Mouse (Mus musculus): ENCODE measurements around the gene Wdr83os. TPM values are rescaled to one million over a fixed set of nuclear protein-coding genes. Genes with fewer than 3 reads are reported as not detected.
A peak's percentile ranks its signal among the peaks of the same experiment; 100 is the strongest.
"Not testable (repeated sequence)": the region's sequence is repeated elsewhere in the genome, so short reads cannot be mapped to it uniquely, and the experiment has no call there.

Gene Wdr83os
- polyA plus RNA-seq, 1 experiment from 2014 or later: 103 TPM

DNA sequence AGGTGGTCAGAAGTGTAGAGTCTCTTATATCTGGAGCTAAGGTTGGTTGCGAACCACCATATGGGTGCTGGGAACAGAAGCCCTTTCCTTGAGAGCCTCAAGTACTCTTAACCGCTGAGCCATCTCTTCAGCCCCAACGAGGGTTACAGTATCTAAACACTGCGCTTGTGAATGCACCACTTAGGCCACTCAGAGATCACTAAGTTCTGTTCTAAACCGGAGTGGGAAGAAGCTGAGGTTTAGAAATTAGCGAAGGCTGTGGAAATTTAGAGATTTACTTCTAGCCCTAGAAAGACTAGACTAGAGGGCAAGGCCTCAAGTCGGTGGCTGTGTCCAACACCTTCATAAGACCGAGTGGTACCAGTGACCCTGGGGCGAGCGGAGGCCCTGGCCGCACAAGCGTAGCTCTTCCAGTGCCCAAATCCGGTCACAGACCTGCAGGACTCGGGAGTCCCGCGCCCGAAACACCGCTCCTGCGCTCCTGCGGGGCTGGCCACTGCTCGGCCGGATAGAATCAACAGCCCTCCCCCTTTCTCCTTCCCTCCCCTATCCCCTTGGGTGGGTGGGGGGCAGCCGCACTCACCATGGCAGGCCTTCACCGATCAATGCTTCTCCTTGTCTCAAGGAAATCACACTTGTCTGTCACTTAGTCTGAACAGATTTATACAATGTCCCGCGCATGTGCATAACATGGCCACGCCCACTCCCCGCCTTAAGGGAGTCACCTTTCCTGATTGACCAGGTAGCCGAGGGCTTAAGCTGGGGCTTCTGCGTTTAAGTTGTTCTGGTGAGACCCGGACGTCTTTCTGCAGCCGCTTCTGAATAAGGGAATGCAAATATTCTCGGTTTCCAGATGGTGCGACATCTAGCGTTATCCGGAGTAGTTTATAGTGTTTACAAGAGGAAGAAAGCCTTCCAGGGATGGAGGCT is 38.8 kb downstream of the Wdr83os start:
- peak overlapping the region; percentile 60 for H3K4me2 ChIP-seq
- H3K4me3 ChIP-seq (ENCODE audit: low read depth, low read length): peak overlapping the region; percentile 54
- WGBS: 10% methylated on average over 37 of the region's 37 CpGs
- peak; percentile 53; the same call in 1 of the 2 replicates for ATAC-seq (replicated peaks; ENCODE audit: low FRiP score)
- no peaks in the 10 kb centered on the region for H3K4me1 ChIP-seq (replicated peaks; ENCODE audit: control insufficient read depth, insufficient read depth, low read length)
- H3K27me3 ChIP-seq (replicated peaks; ENCODE audit: control insufficient read depth, insufficient read depth, low read length): no peaks in the 10 kb centered on the region
- DNase-seq (ENCODE audit: low spot score): peak; percentile 71
- peak overlapping the region; percentile 48; the same call in 1 of the 2 replicates for H3K9ac ChIP-seq (ENCODE audit: low read depth, low read length)
- H3K9me3 ChIP-seq (ENCODE audit: control insufficient read depth, low read length): no peaks in the 10 kb centered on the region
- H3K36me3 ChIP-seq (ENCODE audit: control insufficient read depth, insufficient read depth, low read length): no peaks in the 10 kb centered on the region
- no peak overlapping the region for H3K27ac ChIP-seq (ENCODE audit: low read depth, low read length)

DNA sequence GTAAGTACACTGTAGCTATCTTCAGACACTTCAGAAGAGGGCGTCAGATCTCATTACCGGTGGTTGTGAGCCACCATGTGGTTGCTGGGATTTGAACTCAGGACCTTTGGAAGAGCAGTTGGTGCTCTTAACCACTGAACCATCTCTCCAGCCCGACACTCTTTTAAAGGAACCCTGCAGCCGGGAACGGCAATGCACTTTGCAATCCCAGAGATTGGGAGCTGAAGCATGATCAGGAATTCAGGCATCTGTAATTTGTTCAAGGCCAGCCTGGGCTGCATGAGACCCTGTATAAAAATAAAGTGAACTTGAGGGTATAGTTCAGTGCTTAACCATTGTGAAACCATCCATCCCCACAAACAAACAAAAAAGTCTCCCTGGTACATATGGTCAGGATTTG is 39.7 kb downstream of the Wdr83os start:
- H3K27me3 ChIP-seq (replicated peaks; ENCODE audit: control insufficient read depth, insufficient read depth, low read length); ATAC-seq (replicated peaks; ENCODE audit: low FRiP score); DNase-seq (ENCODE audit: low spot score); H3K4me3 ChIP-seq (ENCODE audit: low read depth, low read length); H3K27ac ChIP-seq (ENCODE audit: low read depth, low read length); H3K4me2 ChIP-seq; H3K9me3 ChIP-seq (ENCODE audit: control insufficient read depth, low read length); H3K36me3 ChIP-seq (ENCODE audit: control insufficient read depth, insufficient read depth, low read length); H3K4me1 ChIP-seq (replicated peaks; ENCODE audit: control insufficient read depth, insufficient read depth, low read length); H3K9ac ChIP-seq (ENCODE audit: low read depth, low read length): not testable (repeated sequence)
- WGBS: 72% methylated on average over 5 of the region's 5 CpGs

DNA sequence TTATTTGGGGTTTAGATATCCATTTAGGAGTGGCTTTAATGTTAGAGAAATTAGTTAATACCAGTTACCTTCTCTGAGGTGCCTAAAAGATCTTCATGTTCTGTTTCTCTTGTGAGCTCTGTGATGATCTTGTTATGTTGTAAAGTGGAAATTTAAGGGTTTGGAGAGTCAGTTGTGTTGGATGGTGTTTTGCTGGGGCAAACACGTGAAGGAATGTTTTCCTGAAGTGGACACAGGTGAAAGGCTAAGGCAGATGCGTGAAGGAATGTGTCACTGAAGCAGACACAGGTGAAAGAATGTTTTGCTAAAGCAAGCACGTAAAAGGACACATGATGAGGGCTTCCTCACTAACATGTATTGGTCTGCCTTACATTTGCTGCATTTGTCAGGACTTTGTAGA is 42.5 kb downstream of the Wdr83os start, which contains the start of gene Zfp791:
TSS of gene Zfp791 (minus strand) at position 101 of the 400 bp plus-strand sequence.
- Histone ChIP-seq H3K27ac (ENCODE audit: low read depth, low read length) (no peak within 1 kb of the TSS), H3K4me1 (replicated peaks; ENCODE audit: control insufficient read depth, insufficient read depth, low read length) (no peaks in the 10 kb centered on the region), H3K4me2 (no peak within 1 kb of the TSS), H3K9ac (ENCODE audit: low read depth, low read length) (no peak within 1 kb of the TSS), H3K27me3 (replicated peaks; ENCODE audit: control insufficient read depth, insufficient read depth, low read length) (no peaks in the 10 kb centered on the region), H3K36me3 (ENCODE audit: control insufficient read depth, insufficient read depth, low read length) (no peaks in the 10 kb centered on the region), H3K9me3 (ENCODE audit: control insufficient read depth, low read length) (no peaks in the 10 kb centered on the region), H3K4me3 (ENCODE audit: low read depth, low read length) (no peak within 1 kb of the TSS)
- DNase-seq (ENCODE audit: low spot score) (no peak), ATAC-seq (replicated peaks; ENCODE audit: low FRiP score) (no peak)
- WGBS: 68% methylated on average over 3 of the region's 3 CpGs

DNA sequence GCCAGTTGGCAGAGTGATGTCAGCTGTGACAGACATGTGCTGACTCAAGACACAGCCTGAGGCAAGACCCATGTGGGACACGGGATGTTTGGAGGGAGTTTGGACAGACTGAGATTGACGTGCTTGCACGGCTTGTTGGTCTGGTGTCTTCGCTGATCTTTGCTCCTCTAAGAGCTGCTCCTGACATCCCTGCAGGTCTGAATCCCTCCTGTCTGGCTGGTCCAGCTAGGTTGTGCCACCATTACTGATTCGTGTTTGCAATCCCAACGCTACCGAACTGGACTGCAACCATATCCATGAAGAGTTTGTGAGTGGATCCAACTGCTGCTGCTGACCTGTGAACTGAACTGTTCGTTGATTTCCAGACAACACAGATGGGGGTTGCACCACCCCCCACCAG is 43.2 kb downstream of the Wdr83os start:
- H3K27me3 ChIP-seq (replicated peaks; ENCODE audit: control insufficient read depth, insufficient read depth, low read length): no peaks in the 10 kb centered on the region
- H3K4me1 ChIP-seq (replicated peaks; ENCODE audit: control insufficient read depth, insufficient read depth, low read length): no peaks in the 10 kb centered on the region
- H3K9me3 ChIP-seq (ENCODE audit: control insufficient read depth, low read length): no peaks in the 10 kb centered on the region
- 88% methylated on average over 8 of the region's 8 CpGs for WGBS
- H3K36me3 ChIP-seq (ENCODE audit: control insufficient read depth, insufficient read depth, low read length): no peaks in the 10 kb centered on the region
- no peak for DNase-seq (ENCODE audit: low spot score)
- H3K4me2 ChIP-seq: no peak overlapping the region
- H3K4me3 ChIP-seq (ENCODE audit: low read depth, low read length): no peak overlapping the region
- no peak overlapping the region for H3K9ac ChIP-seq (ENCODE audit: low read depth, low read length)
- no peak for ATAC-seq (replicated peaks; ENCODE audit: low FRiP score)
- H3K27ac ChIP-seq (ENCODE audit: low read depth, low read length): no peak overlapping the region

Small RNAs within 50 kb of the gene (microRNA-seq; reads per million reads assigned to microRNA genes)
- gene Gm23388 (ENCODE audit: borderline number of aligned reads) (37.0 reads per million, percentile 37 among the genes with 10 or more reads in this experiment), gene Mir7070 (ENCODE audit: borderline number of aligned reads) (2.8 reads per million)

Other genes with a start within 250 kb of the Wdr83os start
- gene Gadd45gip1, start 249.2 kb upstream of the Wdr83os start, polyA plus RNA-seq (2014; fragmentation: Nextera tagmentation; extraction: Ambion mirVana): 87.8 and 90.6 TPM in 2 replicates
- gene Rad23a, start 240.1 kb upstream of the Wdr83os start, polyA plus RNA-seq (2014; fragmentation: Nextera tagmentation; extraction: Ambion mirVana): 188 and 191 TPM in 2 replicates
- gene Calr, start 233.8 kb upstream of the Wdr83os start, polyA plus RNA-seq (2014; fragmentation: Nextera tagmentation; extraction: Ambion mirVana): 860 and 893 TPM in 2 replicates
- gene Farsa, start 223.8 kb upstream of the Wdr83os start, polyA plus RNA-seq (2014; fragmentation: Nextera tagmentation; extraction: Ambion mirVana): 130 TPM in 2 replicates
- 144 and 160 TPM in 2 replicates for gene Syce2, start 208.6 kb upstream of the Wdr83os start, polyA plus RNA-seq (2014; fragmentation: Nextera tagmentation; extraction: Ambion mirVana)
- gene Gcdh, start 186.8 kb upstream of the Wdr83os start, polyA plus RNA-seq (2014; fragmentation: Nextera tagmentation; extraction: Ambion mirVana): 53.5 and 56.7 TPM in 2 replicates
- 458 and 504 TPM in 2 replicates for gene Klf1, start 178.8 kb upstream of the Wdr83os start, polyA plus RNA-seq (2014; fragmentation: Nextera tagmentation; extraction: Ambion mirVana)
- gene Dnase2a, start 172.2 kb upstream of the Wdr83os start, polyA plus RNA-seq (2014; fragmentation: Nextera tagmentation; extraction: Ambion mirVana): 11.5 and 12.7 TPM in 2 replicates
- 0.14 and 0.29 TPM in 2 replicates for gene Mast1, start 143.4 kb upstream of the Wdr83os start, polyA plus RNA-seq (2014; fragmentation: Nextera tagmentation; extraction: Ambion mirVana)
- 0.22 and 0.49 TPM in 2 replicates for gene Rtbdn, start 133.7 kb upstream of the Wdr83os start, polyA plus RNA-seq (2014; fragmentation: Nextera tagmentation; extraction: Ambion mirVana)
- gene Gm49661, start 111.3 kb upstream of the Wdr83os start, polyA plus RNA-seq (2014; fragmentation: Nextera tagmentation; extraction: Ambion mirVana): not detected in 2 replicates
- gene Prdx2, start 111.2 kb upstream of the Wdr83os start, polyA plus RNA-seq (2014; fragmentation: Nextera tagmentation; extraction: Ambion mirVana): 1,398 and 1,409 TPM in 2 replicates
- gene Rnaseh2a, start 111.0 kb upstream of the Wdr83os start, polyA plus RNA-seq (2014; fragmentation: Nextera tagmentation; extraction: Ambion mirVana): 195 and 197 TPM in 2 replicates
- 21.1 and 23.2 TPM in 2 replicates for gene Junb, start 102.0 kb upstream of the Wdr83os start, polyA plus RNA-seq (2014; fragmentation: Nextera tagmentation; extraction: Ambion mirVana)
- 15.5 and 16.7 TPM in 2 replicates for gene Hook2, start 90.1 kb upstream of the Wdr83os start, polyA plus RNA-seq (2014; fragmentation: Nextera tagmentation; extraction: Ambion mirVana)
- gene Best2, start 66.2 kb upstream of the Wdr83os start, polyA plus RNA-seq (2014; fragmentation: Nextera tagmentation; extraction: Ambion mirVana): 0.13 TPM in 1 of 2 replicates, not detected in the other
- 100 and 103 TPM in 2 replicates for gene Asna1, start 55.5 kb upstream of the Wdr83os start, polyA plus RNA-seq (2014; fragmentation: Nextera tagmentation; extraction: Ambion mirVana)
- gene Trir, start 53.9 kb upstream of the Wdr83os start, polyA plus RNA-seq (2014; fragmentation: Nextera tagmentation; extraction: Ambion mirVana): 126 and 138 TPM in 2 replicates
- 17.7 and 19.3 TPM in 2 replicates for gene Tnpo2, start 43.8 kb upstream of the Wdr83os start, polyA plus RNA-seq (2014; fragmentation: Nextera tagmentation; extraction: Ambion mirVana)
- 15.5 and 17.4 TPM in 2 replicates for gene Fbxw9, start 20.7 kb upstream of the Wdr83os start, polyA plus RNA-seq (2014; fragmentation: Nextera tagmentation; extraction: Ambion mirVana)
- gene Gm5741, start 12.8 kb upstream of the Wdr83os start, polyA plus RNA-seq (2014; fragmentation: Nextera tagmentation; extraction: Ambion mirVana): not detected in 2 replicates
- 72.5 and 73.8 TPM in 2 replicates for gene Dhps, start 9.0 kb upstream of the Wdr83os start, polyA plus RNA-seq (2014; fragmentation: Nextera tagmentation; extraction: Ambion mirVana)
- gene Wdr83, start 566 bp downstream of the Wdr83os start, polyA plus RNA-seq (2014; fragmentation: Nextera tagmentation; extraction: Ambion mirVana): 46.4 and 50.4 TPM in 2 replicates
- gene Man2b1, start 2.5 kb downstream of the Wdr83os start, polyA plus RNA-seq (2014; fragmentation: Nextera tagmentation; extraction: Ambion mirVana): 38.6 and 40.3 TPM in 2 replicates
- 0.71 and 1.1 TPM in 2 replicates for gene Zfp791, start 42.4 kb downstream of the Wdr83os start, polyA plus RNA-seq (2014; fragmentation: Nextera tagmentation; extraction: Ambion mirVana)
- gene Cks1brt, start 71.2 kb downstream of the Wdr83os start, polyA plus RNA-seq (2014; fragmentation: Nextera tagmentation; extraction: Ambion mirVana): not detected in 2 replicates
- not detected in 2 replicates for gene Olfr371, start 145.2 kb downstream of the Wdr83os start, polyA plus RNA-seq (2014; fragmentation: Nextera tagmentation; extraction: Ambion mirVana)
- 165 and 170 TPM in 2 replicates for gene Orc6, start 218.9 kb downstream of the Wdr83os start, polyA plus RNA-seq (2014; fragmentation: Nextera tagmentation; extraction: Ambion mirVana)
- gene Vps35, start 219.1 kb downstream of the Wdr83os start, polyA plus RNA-seq (2014; fragmentation: Nextera tagmentation; extraction: Ambion mirVana): 142 and 178 TPM in 2 replicates

Data from liver, embryonic 11.5 days (tissue).